Mouse (Mus musculus) frontal cortex, adult 2 months (tissue): ENCODE data around the gene Lipc. TPM values are rescaled to one million over a fixed set of nuclear protein-coding genes. Genes with fewer than 3 reads are reported as not detected.
"Not testable (repeated sequence)": the region's sequence is repeated elsewhere in the genome, so short reads cannot be mapped to it uniquely, and the experiment has no call there.

Source experiments
- DNase-seq, 2 experiments: peaks; one replicate each; pipeline ENCODE4 v3.0.0; 2022; ENCODE audit warnings: low spot score in 1 of 2; ENCODE audit errors: extremely low spot score in 1 of 2
- polyA plus RNA-seq: library from polyadenylated mRNA; depleted of rRNA; stranded (reverse); fragments of >200 nt; gene quantifications from 2 replicates; pipeline ENCODE4 v1.2.3, GENCODE M21; 2012

Gene Lipc
- polyA plus RNA-seq, 1 experiment, result 0.58 TPM

GRCm38 (mm10) chr9:70869169-70869873 is 82.7 kb downstream of the Lipc start:
- DNase-seq, result peak in 1 of 2 experiments; percentile 11

- DNase-seq, result peak in 1 of 2 experiments; percentile 36
Observed at GRCm38 (mm10) chr9:70867381-70867780, 84.6 kb downstream of the Lipc start.

GRCm38 (mm10) chr9:70864039-70864438 is 88.0 kb downstream of the Lipc start:
- DNase-seq, result no peak

GRCm38 (mm10) chr9:70863299-70863698 is 88.7 kb downstream of the Lipc start:
- DNase-seq, result no peak

- no peak for DNase-seq
Observed at GRCm38 (mm10) chr9:70859233-70859632, 92.8 kb downstream of the Lipc start.

- no peak for DNase-seq
Observed at GRCm38 (mm10) chr9:70855868-70856267, 96.2 kb downstream of the Lipc start.

- DNase-seq, result no peak
Observed at GRCm38 (mm10) chr9:70854950-70855349, 97.1 kb downstream of the Lipc start.

GRCm38 (mm10) chr9:70853081-70853480 is 98.9 kb downstream of the Lipc start:
- DNase-seq, result not testable (repeated sequence)

GRCm38 (mm10) chr9:70851533-70851932 is 100.5 kb downstream of the Lipc start:
- no peak for DNase-seq

GRCm38 (mm10) chr9:70848135-70848770 is 103.8 kb downstream of the Lipc start:
- DNase-seq, result peak; percentile 64 to 65

GRCm38 (mm10) chr9:70847627-70848051 is 104.4 kb downstream of the Lipc start:
- no peak for DNase-seq

GRCm38 (mm10) chr9:70843270-70843669 is 108.8 kb downstream of the Lipc start:
- no peak for DNase-seq

- DNase-seq, result peak in 1 of 2 experiments; percentile 38
Observed at GRCm38 (mm10) chr9:70842300-70842941, 109.6 kb downstream of the Lipc start.

- no peak for DNase-seq
Observed at GRCm38 (mm10) chr9:70841426-70842215, 110.4 kb downstream of the Lipc start.

- DNase-seq, result no peak
Observed at GRCm38 (mm10) chr9:70840861-70841341, 111.1 kb downstream of the Lipc start.

GRCm38 (mm10) chr9:70838132-70838911 is 113.7 kb downstream of the Lipc start:
- no peak for DNase-seq

- DNase-seq, result peak in 1 of 2 experiments; percentile 43
Observed at GRCm38 (mm10) chr9:70834730-70835154, 117.3 kb downstream of the Lipc start.

GRCm38 (mm10) chr9:70834217-70834616 is 117.8 kb downstream of the Lipc start:
- no peak for DNase-seq

- no peak for DNase-seq
Observed at GRCm38 (mm10) chr9:70833111-70833908, 118.7 kb downstream of the Lipc start.
